Mouse (Mus musculus) spleen, postnatal 10 days (tissue): Measurements from ENCODE around the gene Gm37240.

Experiments
- DNase-seq, 2 experiments: peaks; one replicate each; pipeline ENCODE4 v3.0.0; 2021 to 2022; ENCODE audit warnings: low spot score in 2 of 2

The Gm37240 gene

DNA sequence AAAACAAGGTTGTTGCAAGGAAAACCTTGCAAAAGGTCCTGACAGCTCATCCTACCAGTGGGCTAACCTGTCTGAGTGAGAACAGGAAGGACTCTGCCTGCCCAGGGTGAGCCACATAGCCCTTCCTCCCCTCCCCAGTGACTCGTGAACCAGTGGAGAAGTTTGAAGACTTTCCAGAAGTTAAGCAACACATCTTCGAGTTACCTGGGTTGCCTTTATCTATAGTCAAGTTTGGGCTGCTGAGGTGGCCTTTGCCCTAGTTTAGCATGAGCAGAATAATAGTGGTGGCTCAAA is 252.2 kb downstream of the Gm37240 start:
- DNase-seq = no peak

DNA sequence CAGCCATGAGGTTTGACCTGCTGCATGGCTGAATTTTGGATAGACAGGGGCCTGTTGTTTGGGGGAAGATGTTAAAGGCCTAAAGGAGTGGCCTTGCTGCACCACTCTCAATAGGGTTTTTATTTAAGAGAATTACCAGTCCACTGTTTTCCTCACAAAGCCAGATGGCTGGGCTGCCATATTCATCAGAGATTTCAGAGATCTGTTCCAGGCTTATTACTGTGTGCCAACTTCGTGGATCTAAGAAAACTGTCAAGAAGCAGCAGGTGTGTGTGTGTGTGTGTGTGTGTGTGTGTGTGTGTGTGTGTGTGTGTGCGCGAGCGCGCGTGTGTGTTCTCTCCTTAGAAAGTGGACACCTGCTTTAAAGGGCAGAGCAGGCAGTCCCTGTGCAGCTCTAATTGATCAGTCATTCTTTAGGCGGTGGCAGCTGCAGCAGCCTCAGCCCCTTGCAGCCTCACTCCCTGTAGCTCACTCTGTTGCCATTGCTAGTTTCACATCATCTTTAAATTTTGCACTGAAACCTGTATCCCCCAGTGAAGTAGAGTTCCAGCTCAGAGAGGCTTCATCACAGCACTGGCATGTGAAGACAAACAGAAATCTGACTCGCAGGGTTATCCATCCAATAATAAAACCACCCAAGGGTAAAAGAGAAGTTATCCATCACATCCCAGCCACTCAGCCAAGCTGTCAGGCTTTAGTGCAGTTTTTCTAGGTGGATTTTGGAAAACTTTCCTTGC is 252.8 kb downstream of the Gm37240 start:
- no peak for DNase-seq

GRCm38 (mm10) chr3:85633733-85634132 is 253.6 kb downstream of the Gm37240 start:
- no peak for DNase-seq

GRCm38 (mm10) chr3:85629895-85630510 is 257.3 kb downstream of the Gm37240 start:
- DNase-seq = no peak

- no peak for DNase-seq
Observed at GRCm38 (mm10) chr3:85619751-85620150, 267.6 kb downstream of the Gm37240 start.

DNA sequence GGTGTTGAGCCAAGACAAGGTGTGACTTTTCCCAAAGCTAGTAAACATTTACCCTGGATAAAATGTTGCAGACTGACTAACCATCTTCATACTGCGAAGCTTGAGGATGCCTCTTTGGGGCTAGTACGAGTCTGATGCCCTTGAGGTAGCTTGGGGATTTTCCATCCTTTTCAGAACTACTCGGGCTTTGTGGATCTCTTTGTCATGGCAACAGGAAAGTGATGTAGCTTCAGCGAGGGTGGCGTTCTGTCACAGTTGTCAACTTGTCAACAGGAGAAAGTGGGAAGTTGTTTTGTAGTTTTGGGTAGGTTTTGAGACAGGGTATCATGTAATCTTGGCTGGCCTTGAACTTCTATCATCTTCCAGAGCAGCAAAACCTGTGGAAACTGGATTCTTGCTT is 268.0 kb downstream of the Gm37240 start:
- no peak for DNase-seq

- no peak for DNase-seq
Observed at GRCm38 (mm10) chr3:85618885-85619284, 268.4 kb downstream of the Gm37240 start.

- no peak for DNase-seq
Observed at GRCm38 (mm10) chr3:85616389-85616788, 270.9 kb downstream of the Gm37240 start.

- DNase-seq = no peak
Observed at GRCm38 (mm10) chr3:85607753-85608152, 279.6 kb downstream of the Gm37240 start.

DNA sequence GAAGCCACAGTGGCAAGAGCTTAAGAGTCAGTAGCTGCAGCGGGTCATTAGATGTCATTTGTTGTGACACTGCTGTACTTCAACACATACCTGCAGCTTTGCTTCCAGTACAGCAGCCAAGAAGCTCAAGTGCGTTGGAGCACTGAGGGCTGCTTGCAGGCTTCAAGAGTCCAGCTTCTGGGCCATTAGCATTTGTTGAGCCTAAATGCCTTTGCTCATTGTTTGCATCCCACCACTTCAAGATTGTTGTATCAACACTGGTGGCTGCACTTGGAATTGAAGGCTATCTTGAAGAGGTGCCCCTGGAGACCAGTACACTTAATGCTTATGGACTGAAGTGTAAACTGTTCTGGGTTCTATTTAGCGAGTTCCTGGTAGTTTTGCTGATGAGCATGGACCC is 280.4 kb downstream of the Gm37240 start:
- DNase-seq = no peak

GRCm38 (mm10) chr3:85603811-85604210 is 283.5 kb downstream of the Gm37240 start:
- DNase-seq = no peak

DNA sequence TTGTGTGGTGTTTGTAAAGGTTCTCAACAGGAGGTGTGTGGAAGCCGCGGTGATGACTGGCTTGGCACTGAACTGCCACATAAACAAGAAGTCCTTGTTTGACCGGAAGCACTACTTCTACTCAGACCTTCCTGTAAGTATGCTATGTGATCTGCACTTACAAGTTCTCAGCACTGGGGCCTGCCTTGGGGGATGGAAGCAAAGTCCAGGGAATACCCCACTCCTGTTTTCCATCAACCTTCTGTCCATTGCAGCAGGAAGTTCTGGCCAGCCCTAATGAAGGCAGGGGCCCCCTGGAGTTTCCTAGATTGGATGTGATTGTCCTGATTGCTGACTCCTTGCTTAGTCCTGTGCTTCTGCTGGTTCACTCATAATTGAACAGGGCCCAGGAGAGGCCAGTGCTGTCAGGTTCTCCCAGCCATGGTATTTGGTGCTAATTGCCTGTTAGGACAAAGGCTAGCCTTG is 285.4 kb downstream of the Gm37240 start:
- DNase-seq = no peak

GRCm38 (mm10) chr3:85599526-85599925 is 287.8 kb downstream of the Gm37240 start:
- no peak for DNase-seq

DNA sequence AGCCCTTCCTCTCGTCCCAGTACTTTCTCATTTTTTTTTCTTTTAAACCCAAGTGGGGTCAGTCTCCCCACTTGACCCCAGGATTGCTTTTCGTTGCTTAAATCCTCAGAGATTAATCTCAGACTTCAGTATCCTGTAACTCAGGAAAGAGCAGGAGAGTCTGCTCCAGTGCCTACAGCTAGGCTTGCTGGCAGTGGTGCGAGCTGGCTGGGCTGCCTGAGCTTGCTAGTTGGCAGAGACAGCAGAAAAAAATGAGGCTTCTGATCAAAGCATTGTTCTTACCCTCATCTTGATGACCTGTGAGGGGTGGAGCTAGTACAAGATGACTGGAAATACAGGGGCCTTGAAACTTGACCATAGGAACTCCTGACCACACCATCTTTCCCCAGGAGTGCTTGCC is 292.9 kb downstream of the Gm37240 start:
- DNase-seq = no peak

- no peak for DNase-seq
Observed at GRCm38 (mm10) chr3:85592640-85593252, 294.6 kb downstream of the Gm37240 start.

DNA sequence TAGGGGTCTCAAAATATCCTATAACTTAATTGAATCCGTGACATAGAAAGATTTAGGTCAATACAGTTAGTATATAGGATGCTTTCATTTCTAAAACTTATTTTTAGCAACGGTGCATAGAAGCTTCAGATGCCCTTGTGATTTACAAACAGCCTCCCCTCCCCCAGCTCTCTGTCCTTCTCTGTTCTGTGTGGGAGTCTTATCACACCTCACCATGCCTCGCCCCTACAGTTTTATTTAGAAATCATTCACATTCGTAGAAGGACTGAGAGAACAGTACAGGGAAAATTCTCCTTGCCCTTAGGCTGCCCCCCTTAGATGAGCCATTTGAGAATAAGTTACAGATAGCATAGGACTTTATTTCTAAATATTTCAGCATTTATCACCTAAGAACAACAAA is 295.3 kb downstream of the Gm37240 start:
- no peak for DNase-seq

GRCm38 (mm10) chr3:85590090-85590754 is 297.1 kb downstream of the Gm37240 start:
- DNase-seq = no peak

- DNase-seq = no peak
Observed at GRCm38 (mm10) chr3:85588701-85589100, 298.6 kb downstream of the Gm37240 start.

DNA sequence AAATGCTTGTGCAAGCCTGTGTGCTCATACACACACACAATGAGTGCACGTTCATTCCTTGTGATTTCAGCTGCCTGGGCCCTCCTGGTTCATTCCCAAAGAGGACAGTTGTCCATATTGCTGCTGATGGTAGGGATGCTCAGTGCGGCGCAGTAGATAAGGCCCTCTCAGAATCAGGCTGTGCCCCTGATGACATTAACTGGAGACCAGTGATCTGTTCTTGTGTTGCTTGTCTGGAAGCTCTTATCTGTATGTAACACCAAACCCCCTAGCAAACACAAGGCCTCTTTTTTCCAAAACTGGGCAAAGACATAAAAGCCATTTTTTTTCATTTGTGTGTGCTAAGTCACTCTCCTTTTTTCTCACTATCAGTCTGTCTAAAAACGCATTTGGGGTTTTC is 302.4 kb downstream of the Gm37240 start:
- DNase-seq = no peak

DNA sequence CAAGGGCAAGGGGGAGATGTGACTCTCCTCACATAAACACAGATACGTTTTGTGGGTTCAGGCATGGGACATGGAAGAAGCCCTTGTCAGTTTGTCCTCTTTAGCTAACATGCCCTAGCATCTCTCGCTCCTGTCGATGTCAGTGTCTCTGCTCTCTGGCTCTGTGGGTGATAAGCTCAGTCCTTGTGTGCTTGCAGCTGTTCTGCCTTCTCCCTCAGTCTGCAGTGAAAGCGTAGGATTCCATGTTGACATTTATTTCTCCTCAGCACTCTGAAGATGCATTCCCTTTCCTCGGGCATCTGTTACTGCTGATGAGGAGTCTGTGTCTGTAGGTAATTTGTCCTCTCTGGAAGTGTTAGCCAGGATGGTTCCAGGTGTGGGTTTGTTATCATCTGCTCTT is 304.1 kb downstream of the Gm37240 start:
- DNase-seq = no peak

DNA sequence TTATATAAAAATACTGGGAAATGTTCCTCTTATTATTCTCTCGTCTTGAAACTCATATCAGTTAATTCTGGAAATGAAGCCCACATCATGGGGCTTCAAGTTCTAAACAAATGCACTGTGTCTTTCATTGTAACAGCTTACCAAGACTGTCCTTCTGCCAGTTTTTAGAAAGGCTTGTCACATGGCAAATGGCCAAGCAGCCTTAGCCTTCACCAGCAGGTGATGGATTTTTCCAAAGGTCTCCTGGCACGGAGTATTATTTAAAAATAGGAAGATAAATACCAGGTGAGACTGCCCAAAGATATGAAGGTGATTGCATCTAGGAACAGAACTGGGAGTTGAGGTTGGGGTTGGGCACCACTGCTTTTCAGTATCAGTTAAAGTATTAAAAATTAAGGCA is 304.6 kb downstream of the Gm37240 start:
- DNase-seq = no peak
